Mouse (Mus musculus) limb, embryonic 14.5 days (tissue): ENCODE results near the gene Alppl2. TPM values are rescaled to one million over a fixed set of nuclear protein-coding genes. Genes with fewer than 3 reads are reported as not detected.

Source experiments
- ATAC-seq: fragments of 200-750 bp; cut with Nextera tagmentation; 2 replicates; pipeline ENCODE4 v1.8.0; 2017; ENCODE audit warnings: low read depth, moderate number of reproducible peaks, moderate TSS enrichment; ENCODE audit not compliant: low FRiP score
- DNase-seq: peaks from one replicate; pipeline ENCODE4 v3.0.0-alpha.2; 2015; ENCODE audit warnings: low spot score
- H3K27ac ChIP-seq: fragments of 300-500 bp; sonication (generic); replicated peaks from 2 replicates; pipeline ENCODE4 v1.5.1; 2014; ENCODE audit warnings: low read depth, mild to moderate bottlenecking, low read length, moderate library complexity, mixed read lengths
- H3K27me3 ChIP-seq: fragments of 300-500 bp; sonication (generic); 2 replicates; pipeline ENCODE4 v1.6.1; 2014; ENCODE audit warnings: low read length, mixed read lengths; ENCODE audit not compliant: control insufficient read depth, insufficient read depth
- H3K36me3 ChIP-seq: fragments of 300-500 bp; sonication (generic); 2 replicates; pipeline ENCODE4 v1.6.1; 2014; ENCODE audit warnings: mild to moderate bottlenecking, low read length, moderate library complexity, mixed read lengths; ENCODE audit not compliant: control insufficient read depth, insufficient read depth
- H3K4me1 ChIP-seq: fragments of 300-500 bp; sonication (generic); 2 replicates; pipeline ENCODE4 v1.6.1; 2014; ENCODE audit warnings: antibody characterized with exemption, low read length, mixed read lengths; ENCODE audit not compliant: control insufficient read depth, insufficient read depth
- H3K4me2 ChIP-seq: fragments of 300-500 bp; sonication (generic); replicated peaks from 2 replicates; pipeline ENCODE4 v1.6.1; 2014; ENCODE audit warnings: low read depth, mild to moderate bottlenecking, low read length, moderate library complexity; ENCODE audit not compliant: severe bottlenecking
- H3K4me3 ChIP-seq: fragments of 300-500 bp; sonication (generic); replicated peaks from 2 replicates; pipeline ENCODE4 v1.5.1; 2014; ENCODE audit warnings: low read length
- H3K9ac ChIP-seq: fragments of 300-500 bp; sonication (generic); 2 replicates; pipeline ENCODE4 v1.6.1; 2014; ENCODE audit warnings: mild to moderate bottlenecking, low read depth, low read length, moderate library complexity; ENCODE audit not compliant: severe bottlenecking
- H3K9me3 ChIP-seq: fragments of 300-500 bp; sonication (generic); 2 replicates; pipeline ENCODE4 v1.6.1; 2016; ENCODE audit warnings: low read length; ENCODE audit not compliant: control insufficient read depth
- POLR2A ChIP-seq: fragments of 200-500 bp; IDR thresholded peaks from 2 replicates; pipeline ENCODE4 v1.8.0; 2012; ENCODE audit warnings: inconsistent platforms, mild to moderate bottlenecking, moderate library complexity, borderline replicate concordance; ENCODE audit not compliant: insufficient read depth, insufficient read length; ENCODE audit errors: extremely low read depth
- WGBS: fragments of 180-500 bp; shearing (Covaris S2); extraction: QIAGEN DNeasy Blood & Tissue Kit; methylation state at CpG from one replicate; pipeline ENCODE4 v1.1.7; 2014; 5-methylcytosine and 5-hydroxymethylcytosine counted together
- polyA plus RNA-seq, 2 experiments: library from polyadenylated mRNA; depleted of rRNA in 1 of 2; stranded (reverse) in 1 of 2; unstranded in 1 of 2; fragments of >200 nt; fragmentation: Nextera tagmentation in 1 of 2; extraction: Ambion mirVana in 1 of 2; gene quantifications; 2 replicates each; pipeline versions ENCODE4 v1.2.1 to v1.2.3; 2012 to 2014

Gene Alppl2
- polyA plus RNA-seq, 2 experiments = not detected

DNA sequence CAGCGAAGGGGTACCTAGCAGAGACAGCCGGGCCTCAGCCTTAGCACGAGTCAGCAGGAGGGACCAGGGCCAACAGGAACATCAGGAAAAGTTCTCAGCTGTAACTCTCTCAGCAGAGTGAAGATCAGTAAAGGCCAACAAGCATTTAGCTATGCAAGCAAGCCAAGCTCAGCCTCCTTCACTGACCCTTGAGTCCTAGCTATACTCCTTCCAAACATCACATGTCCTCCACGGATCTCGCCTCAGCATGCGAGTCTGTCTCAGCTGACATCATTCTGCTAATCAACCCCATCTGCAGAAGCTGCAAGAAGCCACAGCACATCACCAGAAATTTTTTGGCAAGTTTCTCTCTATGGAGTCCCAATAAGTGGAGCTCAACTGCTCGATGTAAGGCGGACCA lies 16.0 kb downstream of the Alppl2 start:
- no peak overlapping the region for H3K4me2 ChIP-seq
- 83% methylated on average over 8 of the region's 8 CpGs for WGBS
- no peak overlapping the region for H3K27ac ChIP-seq
- no peak overlapping the region for H3K9ac ChIP-seq
- H3K9me3 ChIP-seq = no peaks in the 10 kb centered on the region
- no peaks in the 10 kb centered on the region for H3K36me3 ChIP-seq
- DNase-seq = no peak
- TF ChIP-seq POLR2A = no peak
- H3K4me1 ChIP-seq = 0 out of 2 replicates have a peak, but pooled peaks cover 3% of the 10 kb centered on the region
- H3K4me3 ChIP-seq = no peak overlapping the region
- ATAC-seq = no peak
- no peaks in the 10 kb centered on the region for H3K27me3 ChIP-seq

DNA sequence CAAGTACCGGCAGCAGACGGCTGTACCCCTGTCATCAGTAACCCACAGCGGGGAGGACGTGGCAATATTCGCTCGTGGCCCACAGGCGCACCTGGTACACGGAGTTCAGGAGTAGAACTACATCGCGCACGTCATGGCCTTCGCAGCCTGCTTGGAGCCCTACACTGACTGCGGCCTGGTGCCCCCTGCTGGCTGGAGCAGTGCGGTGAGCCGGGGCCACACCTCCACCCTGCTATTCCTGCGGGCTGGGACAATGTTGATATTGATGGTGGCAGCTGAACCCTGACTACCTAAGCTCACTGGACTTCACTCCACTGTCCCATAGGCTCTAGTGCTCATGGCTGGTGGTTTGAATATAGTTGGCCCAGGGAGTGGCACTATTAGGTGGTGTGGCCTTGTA lies 19.0 kb downstream of the Alppl2 start:
- 55% methylated on average over 16 of the region's 16 CpGs for WGBS
- Histone ChIP-seq H3K9ac (no peak overlapping the region), H3K4me1 (0 out of 2 replicates have a peak, but pooled peaks cover 3% of the 10 kb centered on the region), H3K27ac (no peak overlapping the region), H3K36me3 (no peaks in the 10 kb centered on the region), H3K4me3 (no peak overlapping the region), H3K27me3 (no peaks in the 10 kb centered on the region), H3K9me3 (no peaks in the 10 kb centered on the region), H3K4me2 (no peak overlapping the region)
- no peak for DNase-seq
- no peak for ATAC-seq
- no peak for TF ChIP-seq POLR2A

DNA sequence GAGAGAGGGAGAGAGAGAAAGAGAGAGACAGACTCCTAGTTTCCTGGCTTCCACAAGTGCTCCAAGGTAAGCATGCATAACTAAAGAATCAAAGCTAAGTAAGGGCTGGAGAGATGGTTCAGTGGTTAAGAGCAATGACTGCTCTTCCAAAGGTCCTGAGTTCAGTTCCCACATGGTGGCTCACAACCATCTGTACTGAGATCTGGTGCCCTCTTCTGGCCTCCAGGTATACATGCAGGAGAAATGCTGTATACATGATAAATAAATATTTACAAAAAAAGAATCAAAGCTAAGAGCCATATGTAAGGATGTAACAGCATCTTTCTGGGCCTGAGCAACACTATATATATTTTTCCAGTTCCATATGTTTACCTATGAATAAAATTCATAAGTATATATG lies 28.8 kb downstream of the Alppl2 start:
- H3K27ac ChIP-seq = no peak overlapping the region
- no peaks in the 10 kb centered on the region for H3K27me3 ChIP-seq
- no peak overlapping the region for H3K4me2 ChIP-seq
- no peak overlapping the region for H3K4me3 ChIP-seq
- no peaks in the 10 kb centered on the region for H3K36me3 ChIP-seq
- no peak overlapping the region for H3K9ac ChIP-seq
- TF ChIP-seq POLR2A = no peak
- DNase-seq = no peak
- no peaks in the 10 kb centered on the region for H3K9me3 ChIP-seq
- no peaks in the 10 kb centered on the region for H3K4me1 ChIP-seq
- no peak for ATAC-seq

DNA sequence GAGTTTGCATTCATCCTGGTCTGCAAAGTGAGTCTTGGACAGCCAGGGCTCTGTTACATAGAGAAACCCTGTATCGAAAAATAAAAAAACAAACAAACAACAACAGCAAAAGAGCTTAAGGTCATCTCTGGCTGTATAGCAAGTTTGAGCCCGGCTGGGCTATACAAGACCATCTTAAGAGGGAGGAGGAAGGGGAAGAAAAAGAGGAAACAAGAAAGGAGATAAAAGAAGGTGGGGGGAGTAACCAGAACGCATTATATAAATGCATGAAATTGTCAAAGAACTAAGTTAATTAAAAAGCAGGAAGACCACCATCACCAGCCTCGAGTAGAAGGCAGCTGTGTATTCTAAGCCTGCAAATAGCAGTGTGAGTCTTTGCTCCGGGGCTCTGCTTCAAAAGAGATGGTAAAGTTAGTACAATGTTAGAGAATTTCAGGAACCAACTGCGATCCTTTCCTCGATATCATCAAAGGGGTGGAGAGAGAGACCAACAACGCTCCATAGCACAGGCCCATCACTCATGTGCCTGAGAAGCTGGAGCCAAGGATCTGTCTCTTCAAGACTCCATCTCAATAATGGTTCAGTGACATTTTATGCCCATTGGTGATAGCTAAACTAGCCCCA lies 30.6 kb downstream of the Alppl2 start:
- Histone ChIP-seq H3K27me3 (no peaks in the 10 kb centered on the region), H3K4me3 (no peak overlapping the region), H3K4me1 (no peaks in the 10 kb centered on the region), H3K9ac (no peak overlapping the region), H3K9me3 (no peaks in the 10 kb centered on the region), H3K27ac (no peak overlapping the region), H3K36me3 (no peaks in the 10 kb centered on the region), H3K4me2 (no peak overlapping the region)
- no peak for TF ChIP-seq POLR2A
- WGBS = 77% methylated on average over 8 of the region's 8 CpGs
- DNase-seq (no peak), ATAC-seq (no peak)

DNA sequence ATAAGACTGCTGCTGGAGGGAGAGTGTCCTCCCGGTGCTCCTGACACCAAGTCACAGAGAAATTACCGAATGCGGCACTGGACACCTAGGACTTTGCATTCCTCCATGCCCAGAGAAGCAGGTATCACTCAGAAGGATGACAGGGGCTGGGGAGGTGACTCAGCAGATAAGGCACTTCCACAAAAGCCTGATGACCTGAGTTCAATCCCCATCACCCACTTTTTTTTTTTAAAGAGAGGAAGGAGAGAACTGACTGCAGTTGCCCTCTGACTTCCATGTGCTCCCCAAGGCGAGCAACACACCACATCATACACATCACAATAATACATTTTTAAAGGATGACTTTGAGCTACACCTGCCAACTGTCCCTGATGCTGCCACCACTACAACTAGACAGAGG lies 32.7 kb downstream of the Alppl2 start:
- ATAC-seq = no peak
- 70% methylated on average over 4 of the region's 4 CpGs for WGBS

DNA sequence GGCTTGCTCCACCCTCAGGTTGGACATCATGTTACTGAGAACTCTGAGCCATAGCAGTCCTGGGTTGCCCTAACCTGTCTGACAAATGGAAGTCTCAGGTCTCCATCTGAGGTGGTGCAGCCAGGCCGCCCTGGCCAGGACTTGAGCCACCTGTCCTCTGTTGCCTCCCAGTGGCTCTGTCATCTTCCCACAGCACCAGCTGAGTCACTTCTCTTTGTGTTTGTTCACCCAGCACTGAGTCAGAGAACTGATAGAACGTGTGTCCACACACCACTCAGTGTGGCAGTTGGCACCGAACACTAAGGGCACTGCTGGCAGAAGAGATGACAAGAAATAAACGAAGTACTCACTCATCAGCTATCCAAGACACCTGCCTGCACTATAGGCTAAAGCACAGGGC lies 38.4 kb downstream of the Alppl2 start:
- Histone ChIP-seq H3K4me2 (no peak overlapping the region), H3K9ac (no peak overlapping the region), H3K27ac (no peak overlapping the region), H3K4me1 (no peaks in the 10 kb centered on the region), H3K9me3 (no peaks in the 10 kb centered on the region), H3K27me3 (no peaks in the 10 kb centered on the region), H3K4me3 (no peak overlapping the region), H3K36me3 (peaks cover 27% of the 10 kb centered on the region)
- WGBS = 86% methylated on average over 4 of the region's 4 CpGs
- no peak for DNase-seq
- ATAC-seq = no peak
- TF ChIP-seq POLR2A = no peak

More for the DNA sequence above, 32.7 kb downstream of the Alppl2 start:
- Histone ChIP-seq H3K27me3 (no peaks in the 10 kb centered on the region), H3K4me3 (no peak overlapping the region), H3K36me3 (no peaks in the 10 kb centered on the region), H3K4me1 (no peaks in the 10 kb centered on the region), H3K9me3 (no peaks in the 10 kb centered on the region), H3K4me2 (no peak overlapping the region), H3K27ac (no peak overlapping the region), H3K9ac (no peak overlapping the region)
- TF ChIP-seq POLR2A = no peak
- no peak for DNase-seq
